Mouse (Mus musculus): Measurements from ENCODE around the gene Tmem205.

The Tmem205 gene

GRCm38 (mm10) chr9:21944267-21944666 is 16.9 kb upstream of the Tmem205 start:
- no peak for DNase-seq (ENCODE audit: low read depth, low spot score)

GRCm38 (mm10) chr9:21943638-21944037 is 16.3 kb upstream of the Tmem205 start:
- DNase-seq (ENCODE audit: low read depth, low spot score), result no peak

- no peak for DNase-seq (ENCODE audit: low read depth, low spot score)
Measured at GRCm38 (mm10) chr9:21943046-21943445, 15.7 kb upstream of the Tmem205 start.

GRCm38 (mm10) chr9:21938234-21938855 is 11.0 kb upstream of the Tmem205 start:
- no peak for DNase-seq (ENCODE audit: low read depth, low spot score)

- no peak for DNase-seq (ENCODE audit: low read depth, low spot score)
Measured at GRCm38 (mm10) chr9:21937711-21938175, 10.4 kb upstream of the Tmem205 start.

- peak; percentile 97 for DNase-seq (ENCODE audit: low read depth, low spot score)
Measured at GRCm38 (mm10) chr9:21936692-21937570, 9.6 kb upstream of the Tmem205 start, which contains the start of gene Plppr2. Gene Plppr2, plus strand, starts transcription at chr9:21937033.

- no peak for DNase-seq (ENCODE audit: low read depth, low spot score)
Measured at GRCm38 (mm10) chr9:21935466-21936131, 8.2 kb upstream of the Tmem205 start.

GRCm38 (mm10) chr9:21934021-21934420 is 6.7 kb upstream of the Tmem205 start:
- no peak for DNase-seq (ENCODE audit: low read depth, low spot score)

- no peak for DNase-seq (ENCODE audit: low read depth, low spot score)
Measured at GRCm38 (mm10) chr9:21932445-21933137, 5.2 kb upstream of the Tmem205 start.

- DNase-seq (ENCODE audit: low read depth, low spot score), result no peak
Measured at GRCm38 (mm10) chr9:21932006-21932405, 4.7 kb upstream of the Tmem205 start.

GRCm38 (mm10) chr9:21929208-21929607 is 1.9 kb upstream of the Tmem205 start:
- no peak for DNase-seq (ENCODE audit: low read depth, low spot score)

GRCm38 (mm10) chr9:21926784-21927183 is 572 bp downstream of the Tmem205 start:
- no peak for DNase-seq (ENCODE audit: low read depth, low spot score)

GRCm38 (mm10) chr9:21926155-21926554 is 1.2 kb downstream of the Tmem205 start:
- no peak for DNase-seq (ENCODE audit: low read depth, low spot score)

GRCm38 (mm10) chr9:21925506-21925905 is 1.9 kb downstream of the Tmem205 start:
- no peak for DNase-seq (ENCODE audit: low read depth, low spot score)

GRCm38 (mm10) chr9:21925034-21925433 is 2.3 kb downstream of the Tmem205 start:
- DNase-seq (ENCODE audit: low read depth, low spot score), result no peak

- no peak for DNase-seq (ENCODE audit: low read depth, low spot score)
Measured at GRCm38 (mm10) chr9:21924099-21924493, 3.3 kb downstream of the Tmem205 start.

- DNase-seq (ENCODE audit: low read depth, low spot score), result no peak
Measured at GRCm38 (mm10) chr9:21923490-21924098, 3.8 kb downstream of the Tmem205 start.

- no peak for DNase-seq (ENCODE audit: low read depth, low spot score)
Measured at GRCm38 (mm10) chr9:21923036-21923435, 4.3 kb downstream of the Tmem205 start.

- peak; percentile 42 for DNase-seq (ENCODE audit: low read depth, low spot score)
Measured at GRCm38 (mm10) chr9:21918692-21919384, 8.5 kb downstream of the Tmem205 start.

- peak; percentile 79 for DNase-seq (ENCODE audit: low read depth, low spot score)
Measured at GRCm38 (mm10) chr9:21918035-21918592, 9.2 kb downstream of the Tmem205 start, which contains the start of gene Rab3d. Gene Rab3d, minus strand, starts transcription at chr9:21918192.
